Mouse (Mus musculus): ENCODE measurements around the gene Tmem229a.

GRCm38 (mm10) chr6:24955131-24955945 is 759 bp downstream of the Tmem229a start:
- no peak for TF ChIP-seq CTCF (IDR thresholded peaks at IDR 0.05; ENCODE audit: insufficient read depth, low read length)
- no peak for TF ChIP-seq POLR2A (IDR thresholded peaks at IDR 0.05; ENCODE audit: borderline replicate concordance, extremely low read depth, low read depth, low read length)
